Mouse (Mus musculus): ENCODE measurements at regions not wholly inside any gene's neighbourhood (a gene's known extent, or its start where the extent isn't known, plus 50 kb on each side); places are given as distances from the start of the nearest gene placed in this dataset.
A peak's percentile ranks its signal among the peaks of the same experiment; 100 is the strongest.

DNA sequence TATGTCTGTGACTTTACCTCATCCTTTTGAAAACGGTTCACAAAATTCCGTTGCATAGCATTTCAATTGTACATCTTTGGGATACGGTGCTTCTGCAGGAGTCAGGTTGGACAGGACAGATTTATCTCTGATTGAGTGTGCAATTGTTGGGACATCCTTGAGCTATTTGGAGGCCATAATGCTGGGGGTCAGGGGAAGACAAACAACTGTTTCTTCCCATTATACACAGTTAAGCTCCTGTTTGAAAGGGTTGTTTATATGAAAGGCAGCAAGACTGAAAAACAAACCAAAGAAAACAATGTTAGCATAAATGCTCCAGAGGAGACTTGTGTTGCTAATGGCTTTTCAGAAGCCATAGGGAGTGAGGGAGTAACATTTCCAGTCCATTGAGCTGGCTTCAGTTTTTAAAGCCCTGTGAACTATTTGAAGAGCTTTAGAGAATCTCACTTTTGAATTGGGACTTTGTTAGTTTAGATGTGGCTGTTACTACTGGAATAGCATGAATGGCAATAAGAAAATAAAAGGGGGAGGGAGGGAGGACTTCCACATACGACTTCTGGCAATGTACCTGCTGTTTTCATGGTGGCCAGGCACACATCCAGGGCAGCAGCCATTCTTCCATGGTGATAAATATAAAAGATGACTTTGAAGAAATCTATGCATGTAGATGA is 351.3 kb downstream of the Rpl36a-ps1 start:
- Histone ChIP-seq H3K9me3 (replicated peaks) (no peaks in the 10 kb centered on the region), H3K9ac (no peak overlapping the region), H3K36me3 (no peaks in the 10 kb centered on the region), H3K4me1 (replicated peaks) (no peaks in the 10 kb centered on the region), H3K4me2 (no peak overlapping the region), H3K4me3 (no peak overlapping the region), H3K27ac (ENCODE audit: poor library complexity, severe bottlenecking) (no peak overlapping the region), H3K27me3 (replicated peaks) (no peaks in the 10 kb centered on the region)
- no peak for ATAC-seq (ENCODE audit: insufficient number of reproducible peaks, low FRiP score)
- WGBS: 73% methylated on average over 4 of the region's 4 CpGs

DNA sequence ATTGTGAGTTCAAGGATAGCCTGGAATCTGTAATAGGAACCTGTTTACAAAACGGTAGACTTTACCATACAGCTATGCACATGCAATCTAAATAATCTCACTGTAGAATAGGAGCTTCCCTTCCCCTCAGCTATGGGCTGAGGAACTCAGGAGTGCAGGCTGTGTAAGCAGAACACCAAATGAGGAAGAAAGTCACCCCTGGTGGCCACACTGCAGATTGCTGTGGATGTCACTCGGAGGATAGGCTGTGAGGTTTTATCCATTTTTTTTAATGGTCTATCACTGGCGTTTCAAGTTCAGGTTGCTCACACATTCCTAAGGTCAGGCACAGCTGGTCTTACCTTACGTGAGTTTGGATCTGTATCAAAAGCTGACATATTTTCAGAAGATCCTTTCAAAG is 365.1 kb downstream of the Rpl36a-ps1 start:
- 72% methylated on average over 4 of the region's 4 CpGs for WGBS
- no peaks in the 10 kb centered on the region for H3K9me3 ChIP-seq (replicated peaks)
- no peak overlapping the region for H3K4me2 ChIP-seq
- H3K27me3 ChIP-seq (replicated peaks): no peaks in the 10 kb centered on the region
- peaks cover 10% of the 10 kb centered on the region for H3K4me1 ChIP-seq (replicated peaks)
- ATAC-seq (ENCODE audit: insufficient number of reproducible peaks, low FRiP score): no peak
- no peak overlapping the region for H3K9ac ChIP-seq
- H3K4me3 ChIP-seq: no peak overlapping the region
- H3K36me3 ChIP-seq: no peaks in the 10 kb centered on the region
- no peak overlapping the region for H3K27ac ChIP-seq (ENCODE audit: poor library complexity, severe bottlenecking)

DNA sequence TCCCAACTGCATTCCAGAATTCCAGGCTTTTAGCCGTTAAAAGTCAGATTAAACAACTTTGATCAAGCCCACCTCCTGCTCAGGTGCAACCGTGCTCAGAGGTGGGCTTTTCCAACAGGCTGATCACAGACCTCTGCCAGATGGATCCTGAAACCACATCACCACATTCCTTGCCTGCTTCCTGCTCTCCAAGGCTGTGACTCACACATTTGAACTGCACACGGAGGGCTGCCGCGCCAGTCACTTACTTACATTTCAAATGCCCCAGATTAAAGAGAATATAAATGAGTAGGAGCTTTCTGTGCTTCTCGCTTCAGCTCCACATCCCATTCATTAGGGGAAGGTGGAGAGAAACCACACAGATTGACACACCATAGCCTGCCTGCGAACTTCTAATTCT is 367.6 kb downstream of the Rpl36a-ps1 start:
- Histone ChIP-seq H3K4me1 (replicated peaks) (peaks cover 10% of the 10 kb centered on the region), H3K9ac (no peak overlapping the region), H3K4me3 (peak overlapping the region; percentile 20; the same call in 1 of the 2 replicates), H3K4me2 (peak overlapping the region; percentile 51), H3K9me3 (replicated peaks) (no peaks in the 10 kb centered on the region), H3K27me3 (replicated peaks) (no peaks in the 10 kb centered on the region), H3K27ac (ENCODE audit: poor library complexity, severe bottlenecking) (no peak overlapping the region), H3K36me3 (no peaks in the 10 kb centered on the region)
- WGBS: 23% methylated on average over 7 of the region's 7 CpGs
- no peak for ATAC-seq (ENCODE audit: insufficient number of reproducible peaks, low FRiP score)

DNA sequence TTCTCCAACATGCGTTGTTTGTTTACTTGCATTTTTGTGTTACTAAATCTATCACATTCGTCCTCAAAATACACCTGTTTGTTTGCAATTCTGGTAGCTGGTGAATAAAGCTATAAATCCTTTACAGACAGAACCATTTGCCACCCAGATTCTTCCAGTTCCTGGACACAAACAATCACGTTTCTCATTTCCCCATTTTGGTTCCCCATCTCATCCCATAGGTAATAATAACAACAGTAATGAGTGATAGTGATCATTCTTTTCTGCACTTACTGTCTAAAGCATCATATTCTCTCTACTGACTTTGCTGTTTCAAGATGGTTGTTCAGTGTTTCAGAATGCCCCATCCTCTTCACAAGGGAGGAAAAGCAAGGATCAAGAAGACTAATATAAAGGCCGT is 368.3 kb downstream of the Rpl36a-ps1 start:
- Histone ChIP-seq H3K9ac (no peak overlapping the region), H3K36me3 (no peaks in the 10 kb centered on the region), H3K4me2 (no peak overlapping the region), H3K27ac (ENCODE audit: poor library complexity, severe bottlenecking) (no peak overlapping the region), H3K4me3 (no peak overlapping the region), H3K9me3 (replicated peaks) (no peaks in the 10 kb centered on the region), H3K4me1 (replicated peaks) (peaks cover 10% of the 10 kb centered on the region), H3K27me3 (replicated peaks) (no peaks in the 10 kb centered on the region)
- ATAC-seq (ENCODE audit: insufficient number of reproducible peaks, low FRiP score): no peak
- WGBS: 83% methylated on average over 4 of the region's 4 CpGs

DNA sequence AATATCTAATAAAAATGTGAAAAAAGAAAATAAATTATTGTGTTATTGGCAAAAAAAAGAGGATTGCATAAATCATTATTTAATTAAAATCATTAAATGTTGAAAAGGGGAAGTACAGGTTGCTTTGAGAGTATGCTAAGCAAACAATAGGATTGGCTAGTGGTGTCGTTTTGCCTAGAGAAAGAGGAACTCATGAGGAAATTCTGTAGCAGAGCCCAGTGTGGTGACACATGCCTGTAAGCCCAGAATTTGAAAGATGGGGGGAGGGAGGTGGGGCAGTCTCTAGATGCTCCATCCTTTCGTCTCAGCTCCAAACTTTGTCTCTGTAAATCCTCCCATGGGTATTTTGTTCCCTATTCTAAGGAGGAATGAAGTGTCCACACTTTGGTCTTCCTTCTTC is 388.3 kb downstream of the Rpl36a-ps1 start:
- Histone ChIP-seq H3K9me3 (replicated peaks) (no peaks in the 10 kb centered on the region), H3K4me2 (no peak overlapping the region), H3K27ac (ENCODE audit: poor library complexity, severe bottlenecking) (no peak overlapping the region), H3K4me1 (replicated peaks) (no peaks in the 10 kb centered on the region), H3K36me3 (no peaks in the 10 kb centered on the region), H3K27me3 (replicated peaks) (no peaks in the 10 kb centered on the region), H3K4me3 (no peak overlapping the region), H3K9ac (no peak overlapping the region)
- WGBS: 55% methylated on average over 2 of the region's 2 CpGs
- ATAC-seq (ENCODE audit: insufficient number of reproducible peaks, low FRiP score): no peak

DNA sequence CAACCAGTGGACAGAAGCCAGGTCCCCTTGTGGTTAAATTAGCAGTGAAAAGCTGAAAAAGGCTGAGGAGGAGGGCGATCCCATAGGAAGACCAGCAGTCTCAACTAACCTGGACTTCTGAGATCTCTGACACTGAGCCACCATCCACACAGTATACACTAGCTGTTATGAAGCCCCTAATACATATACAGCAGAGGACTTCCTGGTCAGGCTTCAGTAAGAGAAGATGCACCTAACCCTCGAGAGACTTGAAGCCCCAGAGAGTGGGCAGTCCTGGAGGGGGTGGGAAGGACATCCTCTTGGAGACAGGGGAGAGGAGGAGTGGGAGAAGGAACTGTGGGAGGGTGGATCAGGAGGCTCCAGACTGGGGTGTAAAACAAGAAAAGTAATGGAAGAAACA is 397.9 kb downstream of the Rpl36a-ps1 start:
- Histone ChIP-seq H3K27me3 (replicated peaks) (no peaks in the 10 kb centered on the region), H3K4me3 (no peak overlapping the region), H3K9me3 (replicated peaks) (no peaks in the 10 kb centered on the region), H3K9ac (no peak overlapping the region), H3K4me2 (no peak overlapping the region), H3K4me1 (replicated peaks) (no peaks in the 10 kb centered on the region), H3K36me3 (no peaks in the 10 kb centered on the region), H3K27ac (ENCODE audit: poor library complexity, severe bottlenecking) (no peak overlapping the region)
- ATAC-seq (ENCODE audit: insufficient number of reproducible peaks, low FRiP score): no peak
- WGBS: 78% methylated on average over 2 of the region's 2 CpGs

DNA sequence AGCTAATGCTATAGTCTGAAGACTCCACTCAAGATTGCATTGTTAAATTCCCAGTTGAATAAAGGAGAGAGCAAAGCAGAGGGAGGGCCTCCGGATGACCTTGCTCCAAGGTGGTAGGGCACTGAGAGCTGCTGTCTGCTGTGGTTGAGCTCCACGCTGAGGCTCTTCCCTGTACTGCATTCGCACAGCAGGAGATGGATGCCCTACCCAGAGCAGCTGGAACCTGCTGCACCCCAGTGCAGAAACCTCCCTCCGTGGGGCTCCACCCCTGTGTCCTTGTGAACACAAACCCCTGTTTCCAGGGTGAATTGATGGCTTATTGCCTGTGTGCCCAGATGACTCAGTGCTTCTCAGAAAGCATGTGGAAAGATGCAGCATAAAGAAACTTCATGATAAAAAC is 404.3 kb downstream of the Rpl36a-ps1 start:
- Histone ChIP-seq H3K4me2 (no peak overlapping the region), H3K4me1 (replicated peaks) (no peaks in the 10 kb centered on the region), H3K9ac (no peak overlapping the region), H3K9me3 (replicated peaks) (no peaks in the 10 kb centered on the region), H3K36me3 (no peaks in the 10 kb centered on the region), H3K27ac (ENCODE audit: poor library complexity, severe bottlenecking) (no peak overlapping the region), H3K27me3 (replicated peaks) (no peaks in the 10 kb centered on the region), H3K4me3 (no peak overlapping the region)
- peak; percentile 81; the same call in 1 of the 2 replicates for ATAC-seq (ENCODE audit: insufficient number of reproducible peaks, low FRiP score)
- WGBS: 9% methylated on average over 4 of the region's 4 CpGs

DNA sequence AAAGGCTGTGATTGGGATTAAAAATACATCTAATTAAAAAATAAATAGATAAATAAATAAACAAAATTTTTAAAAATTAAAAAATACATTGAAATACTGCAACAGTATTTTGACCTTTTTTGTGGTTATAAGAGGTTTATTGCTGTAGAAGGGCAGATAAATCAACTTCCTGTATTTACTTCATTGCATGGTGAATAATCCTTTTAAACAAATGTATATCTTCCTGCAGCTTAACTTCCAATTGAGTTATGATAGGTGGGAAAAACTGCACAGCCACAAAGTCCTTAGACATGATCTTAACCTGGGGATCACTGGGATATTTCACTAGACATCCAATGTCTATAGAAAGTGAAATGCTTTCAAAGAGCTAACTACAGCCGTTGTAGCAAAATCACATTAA is 402.1 kb upstream of the Dach1 start:
- WGBS: 82% methylated on average over 1 of the region's 1 CpGs
- H3K4me1 ChIP-seq (replicated peaks): no peaks in the 10 kb centered on the region
- no peak overlapping the region for H3K4me3 ChIP-seq
- H3K27ac ChIP-seq (ENCODE audit: poor library complexity, severe bottlenecking): no peak overlapping the region
- H3K27me3 ChIP-seq (replicated peaks): no peaks in the 10 kb centered on the region
- no peak for ATAC-seq (ENCODE audit: insufficient number of reproducible peaks, low FRiP score)
- no peak overlapping the region for H3K9ac ChIP-seq
- no peak overlapping the region for H3K4me2 ChIP-seq
- no peaks in the 10 kb centered on the region for H3K36me3 ChIP-seq
- H3K9me3 ChIP-seq (replicated peaks): no peaks in the 10 kb centered on the region

DNA sequence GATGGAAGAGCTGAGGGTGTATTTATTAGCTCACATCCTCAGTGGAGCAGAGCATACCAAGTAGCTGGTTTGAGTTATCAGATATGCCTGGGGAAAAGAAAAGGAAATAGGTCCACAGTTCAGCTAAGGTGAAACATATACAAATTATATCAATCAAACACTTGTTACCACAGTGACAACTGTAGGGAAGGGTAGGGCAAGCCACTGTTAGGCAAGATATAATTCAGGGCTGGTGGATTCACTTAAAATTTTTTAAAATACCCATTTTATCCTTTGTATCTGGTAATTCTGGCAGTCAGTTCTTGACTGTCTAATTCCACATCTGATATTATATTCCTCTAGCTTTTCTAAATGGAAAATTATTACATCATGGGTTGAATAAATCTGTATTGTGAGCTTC is 392.4 kb upstream of the Dach1 start:
- H3K4me1 ChIP-seq (replicated peaks): no peaks in the 10 kb centered on the region
- H3K36me3 ChIP-seq: no peaks in the 10 kb centered on the region
- no peak overlapping the region for H3K4me2 ChIP-seq
- H3K9me3 ChIP-seq (replicated peaks): no peaks in the 10 kb centered on the region
- H3K27me3 ChIP-seq (replicated peaks): no peaks in the 10 kb centered on the region
- H3K27ac ChIP-seq (ENCODE audit: poor library complexity, severe bottlenecking): no peak overlapping the region
- no peak for ATAC-seq (ENCODE audit: insufficient number of reproducible peaks, low FRiP score)
- H3K4me3 ChIP-seq: no peak overlapping the region
- H3K9ac ChIP-seq: no peak overlapping the region

DNA sequence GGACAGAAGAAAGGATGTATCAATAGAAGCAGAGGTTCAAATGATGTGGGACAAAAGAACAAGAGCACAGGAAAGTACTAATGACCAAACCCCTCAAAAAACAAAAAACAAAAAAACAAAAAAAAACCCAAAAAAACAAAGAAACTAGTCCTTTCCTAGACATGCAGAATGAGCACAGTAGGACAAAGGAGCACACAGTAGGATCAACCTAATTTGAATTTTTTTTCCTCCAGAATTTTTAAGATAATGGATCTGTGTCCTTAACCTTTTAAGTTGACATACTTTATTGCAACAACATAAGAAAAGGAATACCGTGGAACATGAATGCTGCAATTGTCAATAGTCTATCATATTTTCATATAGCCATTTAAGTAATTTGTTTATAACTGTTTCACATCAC is 370.2 kb upstream of the Dach1 start:
- ATAC-seq (ENCODE audit: insufficient number of reproducible peaks, low FRiP score): no peak
- no peak overlapping the region for H3K27ac ChIP-seq (ENCODE audit: poor library complexity, severe bottlenecking)
- no peak overlapping the region for H3K4me3 ChIP-seq
- H3K27me3 ChIP-seq (replicated peaks): no peaks in the 10 kb centered on the region
- H3K4me1 ChIP-seq (replicated peaks): no peaks in the 10 kb centered on the region
- no peak overlapping the region for H3K9ac ChIP-seq
- no peak overlapping the region for H3K4me2 ChIP-seq
- no peaks in the 10 kb centered on the region for H3K36me3 ChIP-seq
- WGBS: 79% methylated on average over 1 of the region's 1 CpGs
- no peaks in the 10 kb centered on the region for H3K9me3 ChIP-seq (replicated peaks)

DNA sequence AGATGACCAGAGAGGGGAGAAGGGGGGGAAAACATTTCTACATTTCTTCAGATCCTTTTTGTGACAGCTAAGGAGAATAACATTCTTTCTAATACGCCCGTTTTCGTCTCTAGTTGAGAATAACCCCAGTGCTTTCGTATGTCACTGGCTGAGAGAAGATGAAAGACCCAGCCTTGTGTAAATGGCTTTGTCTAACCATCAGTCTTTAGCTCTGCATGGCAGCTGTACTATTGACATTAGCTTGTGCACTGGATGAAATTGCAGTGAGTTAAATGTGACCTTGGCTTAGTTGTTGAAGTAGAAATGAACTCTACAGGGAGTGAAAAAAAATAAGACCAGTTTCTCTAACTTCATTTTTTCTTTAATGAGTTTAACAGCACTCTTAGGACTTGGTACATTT is 368.7 kb upstream of the Dach1 start:
- Histone ChIP-seq H3K27ac (ENCODE audit: poor library complexity, severe bottlenecking) (no peak overlapping the region), H3K4me3 (no peak overlapping the region), H3K36me3 (no peaks in the 10 kb centered on the region), H3K27me3 (replicated peaks) (no peaks in the 10 kb centered on the region), H3K4me2 (no peak overlapping the region), H3K9ac (no peak overlapping the region), H3K4me1 (replicated peaks) (no peaks in the 10 kb centered on the region), H3K9me3 (replicated peaks) (no peaks in the 10 kb centered on the region)
- no peak for ATAC-seq (ENCODE audit: insufficient number of reproducible peaks, low FRiP score)
- 63% methylated on average over 4 of the region's 4 CpGs for WGBS

DNA sequence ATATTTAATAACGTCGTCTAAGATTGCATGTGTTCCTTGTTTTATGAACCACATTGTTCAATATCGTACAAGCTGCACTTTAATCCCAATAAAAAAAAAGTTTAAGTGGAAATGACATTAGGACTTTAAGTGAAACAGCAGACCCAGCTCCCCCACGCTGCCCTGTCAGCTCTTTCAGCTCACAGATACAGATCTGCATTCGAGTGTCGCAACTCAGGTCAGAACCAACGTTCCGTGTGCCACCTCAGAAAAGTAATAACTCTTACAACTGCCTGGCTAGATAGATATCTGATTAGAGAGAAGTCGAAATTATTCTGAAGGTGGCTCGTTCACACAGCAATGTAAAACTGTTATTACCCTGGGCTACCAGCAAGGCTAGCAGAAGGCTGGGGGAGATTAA is 364.0 kb upstream of the Dach1 start:
- Histone ChIP-seq H3K36me3 (no peaks in the 10 kb centered on the region), H3K4me1 (replicated peaks) (no peaks in the 10 kb centered on the region), H3K4me2 (no peak overlapping the region), H3K27ac (ENCODE audit: poor library complexity, severe bottlenecking) (no peak overlapping the region), H3K9ac (no peak overlapping the region), H3K9me3 (replicated peaks) (no peaks in the 10 kb centered on the region), H3K4me3 (no peak overlapping the region), H3K27me3 (replicated peaks) (no peaks in the 10 kb centered on the region)
- ATAC-seq (ENCODE audit: insufficient number of reproducible peaks, low FRiP score): no peak
- WGBS: 81% methylated on average over 10 of the region's 10 CpGs
